In the genomic region with DNA sequence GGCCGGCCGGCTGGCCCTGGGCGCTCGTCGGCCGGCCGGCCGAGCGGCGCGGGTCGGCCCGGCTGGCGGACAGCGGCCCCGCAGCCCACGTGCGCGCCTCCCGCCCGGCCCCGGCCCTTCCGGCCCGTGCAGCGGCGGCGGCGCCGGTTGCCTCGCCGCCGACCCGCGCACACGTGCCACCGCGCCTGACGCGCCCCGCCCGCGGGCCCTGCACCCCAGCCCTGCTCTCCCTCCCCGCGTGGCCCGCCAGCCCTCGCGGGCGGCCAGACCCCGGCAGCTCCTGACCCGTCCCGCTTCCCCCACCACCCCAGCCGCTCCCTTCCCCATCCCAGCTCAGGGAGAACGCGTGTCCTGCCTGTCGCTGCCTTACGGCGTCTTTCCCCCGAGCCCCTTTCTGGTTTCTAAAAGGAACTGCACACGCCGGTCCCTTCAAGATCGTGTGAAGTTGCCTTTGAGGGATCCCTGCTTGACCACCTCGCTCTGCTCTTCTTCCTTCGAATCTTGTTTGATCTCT, we compare ENCODE assay signal across 8 mouse cellular contexts. TPM values are rescaled to one million over a fixed set of nuclear protein-coding genes. Genes with fewer than 3 reads are reported as not detected.
A peak's percentile ranks its signal among the peaks of the same experiment; 100 is the strongest.
DNase-seq lines count a peak whose midpoint lies in the region; ATAC-seq lines count a peak whose summit lies in the region.

No protein-coding gene starts in this region.

- no peaks in the 10 kb centered on the region for H3K9me3 ChIP-seq in intestine, embryonic 14.5 days (ENCODE audit: control insufficient read depth, low read length)
- no peaks in the 10 kb centered on the region for H3K9me3 ChIP-seq in liver, embryonic 11.5 days (ENCODE audit: control insufficient read depth, low read length)

- H3K27me3 ChIP-seq in intestine, embryonic 14.5 days (replicated peaks; ENCODE audit: control insufficient read depth, insufficient read depth, low read length): no peaks in the 10 kb centered on the region
- no peaks in the 10 kb centered on the region for H3K27me3 ChIP-seq in liver, embryonic 11.5 days (replicated peaks; ENCODE audit: control insufficient read depth, insufficient read depth, low read length)

- peaks cover 15% of the 10 kb centered on the region for H3K4me1 ChIP-seq in intestine, embryonic 14.5 days (replicated peaks; ENCODE audit: control insufficient read depth, insufficient read depth, low read length)
- H3K4me1 ChIP-seq in liver, embryonic 11.5 days (replicated peaks; ENCODE audit: control insufficient read depth, insufficient read depth, low read length): peaks cover 8% of the 10 kb centered on the region

- ATAC-seq in intestine, embryonic 14.5 days (replicated peaks; ENCODE audit: low FRiP score, low TSS enrichment, low read depth): peak; percentile 18
- peak; percentile 30 for ATAC-seq in liver, embryonic 11.5 days (replicated peaks; ENCODE audit: low FRiP score)

- WGBS in intestine, embryonic 14.5 days: 1% methylated on average over 43 of the region's 63 CpGs
- WGBS in liver, embryonic 11.5 days: under 1% methylated on average over 48 of the region's 63 CpGs

- H3K9ac ChIP-seq in intestine, embryonic 14.5 days (ENCODE audit: low read length): peak overlapping the region; percentile 89
- H3K9ac ChIP-seq in liver, embryonic 11.5 days (ENCODE audit: low read depth, low read length): peak overlapping the region; percentile 93

- peak overlapping the region; percentile 66 for H3K4me2 ChIP-seq in intestine, embryonic 14.5 days (ENCODE audit: low read length)
- peak overlapping the region; percentile 74 for H3K4me2 ChIP-seq in liver, embryonic 11.5 days

- H3K36me3 ChIP-seq in intestine, embryonic 14.5 days (ENCODE audit: control insufficient read depth, insufficient read depth, low read length): no peaks in the 10 kb centered on the region
- H3K36me3 ChIP-seq in liver, embryonic 11.5 days (ENCODE audit: control insufficient read depth, insufficient read depth, low read length): no peaks in the 10 kb centered on the region

- peak; percentile 25 to 29 for DNase-seq in frontal cortex, postnatal 10 days (ENCODE audit: low spot score in 2 of 2)
- DNase-seq in frontal cortex, postnatal 25 days (ENCODE audit: low spot score in 2 of 2): no peak
- DNase-seq in cerebellum, adult 18-20 months: peak; percentile 41 to 59
- peak; percentile 30 for DNase-seq in gastrocnemius, adult 18-20 months (ENCODE audit: low spot score)
- DNase-seq in intestine, embryonic 14.5 days (ENCODE audit: low spot score): peak; percentile 81
- peak; percentile 57 for DNase-seq in liver, embryonic 11.5 days (ENCODE audit: low spot score)
- peak; percentile 0 to 13 for DNase-seq in monocyte, adult 2 months (ENCODE audit: low read depth in 1 of 2, low spot score in 2 of 2)
- DNase-seq in spleen, postnatal 36 days (ENCODE audit: low spot score in 2 of 2): peak; percentile 20 to 21

- peak overlapping the region; percentile 78 for H3K4me3 ChIP-seq in intestine, embryonic 14.5 days (ENCODE audit: low read depth, low read length)
- peak overlapping the region; percentile 92 for H3K4me3 ChIP-seq in liver, embryonic 11.5 days (ENCODE audit: low read depth, low read length)

- peak overlapping the region; percentile 90 for H3K27ac ChIP-seq in intestine, embryonic 14.5 days (ENCODE audit: low read depth)
- peak overlapping the region; percentile 89 for H3K27ac ChIP-seq in liver, embryonic 11.5 days (ENCODE audit: low read depth, low read length)

RNA-seq across cellular contexts. Expression of gene Ipo5, which starts 0.4 kb away (rescaled TPM):
- 100 to 1,000 TPM; 115 to 124 TPM for total RNA-seq in gastrocnemius, adult 18-20 months (2021)
- polyA plus RNA-seq in intestine, embryonic 14.5 days (2014; fragmentation: Nextera tagmentation; extraction: Ambion mirVana): 123 and 133 TPM in 2 replicates
- 133 and 150 TPM in 2 replicates for polyA plus RNA-seq in liver, embryonic 11.5 days (2014; fragmentation: Nextera tagmentation; extraction: Ambion mirVana)

Comparison
In these comparisons a context has a peak if more than half of its experiments do, and no peak if none do; other contexts are left out.
1. DNase-seq: peak in frontal cortex, postnatal 10 days (2 of 2), cerebellum, adult 18-20 months (2 of 2), gastrocnemius, adult 18-20 months (single experiment), intestine, embryonic 14.5 days (single experiment), liver, embryonic 11.5 days (single experiment), monocyte, adult 2 months (2 of 2) and spleen, postnatal 36 days (2 of 2); none in frontal cortex, postnatal 25 days (0 of 2).